Mouse (Mus musculus) adrenal gland, postnatal 10 days (tissue): ENCODE results near the gene Dner. TPM values are rescaled to one million over a fixed set of nuclear protein-coding genes. Genes with fewer than 3 reads are reported as not detected.

ENCODE experiments used
- DNase-seq: peaks from one replicate; pipeline ENCODE4 v3.0.0; 2021; ENCODE audit warnings: mixed read lengths
- total RNA-seq, 2 experiments: library from RNA; stranded (reverse); gene quantifications; 2 replicates each; pipeline ENCODE4 v1.2.3; 2021

Dner gene
- total RNA-seq, 2 experiments from 2014 or later = 2.7 to 5.7 TPM

GRCm38 (mm10) chr1:84525514-84525913, 170.5 kb downstream of the Dner start:
- DNase-seq = no peak

- no peak for DNase-seq
Measured at GRCm38 (mm10) chr1:84524413-84524812, 171.6 kb downstream of the Dner start.

- no peak for DNase-seq
Measured at GRCm38 (mm10) chr1:84522963-84523280, 173.1 kb downstream of the Dner start.

GRCm38 (mm10) chr1:84522256-84522962, 173.6 kb downstream of the Dner start:
- DNase-seq = no peak

GRCm38 (mm10) chr1:84518347-84518746, 177.7 kb downstream of the Dner start:
- DNase-seq = no peak

- peak; percentile 18 for DNase-seq
Measured at GRCm38 (mm10) chr1:84513201-84513600, 182.8 kb downstream of the Dner start.

GRCm38 (mm10) chr1:84508510-84508909, 187.5 kb downstream of the Dner start:
- DNase-seq = no peak

GRCm38 (mm10) chr1:84507568-84507967, 188.5 kb downstream of the Dner start:
- no peak for DNase-seq

GRCm38 (mm10) chr1:84506984-84507546, 189.0 kb downstream of the Dner start:
- DNase-seq = peak; percentile 43

GRCm38 (mm10) chr1:84500673-84501072, 195.3 kb downstream of the Dner start:
- DNase-seq = no peak

GRCm38 (mm10) chr1:84491732-84492131, 204.3 kb downstream of the Dner start:
- no peak for DNase-seq

- DNase-seq = no peak
Measured at GRCm38 (mm10) chr1:84488546-84488945, 207.5 kb downstream of the Dner start.

GRCm38 (mm10) chr1:84485066-84485465, 211.0 kb downstream of the Dner start:
- DNase-seq = no peak

GRCm38 (mm10) chr1:84484577-84484976, 211.4 kb downstream of the Dner start:
- DNase-seq = no peak

GRCm38 (mm10) chr1:84479976-84480375, 216.0 kb downstream of the Dner start:
- DNase-seq = no peak

GRCm38 (mm10) chr1:84474274-84474673, 221.7 kb downstream of the Dner start:
- DNase-seq = no peak

- no peak for DNase-seq
Measured at GRCm38 (mm10) chr1:84472260-84472659, 223.8 kb downstream of the Dner start.

GRCm38 (mm10) chr1:84470342-84470741, 225.7 kb downstream of the Dner start:
- DNase-seq = peak; percentile 12

- DNase-seq = no peak
Measured at GRCm38 (mm10) chr1:84467664-84468063, 228.4 kb downstream of the Dner start.

- DNase-seq = no peak
Measured at GRCm38 (mm10) chr1:84464761-84465160, 231.3 kb downstream of the Dner start.

GRCm38 (mm10) chr1:84463976-84464662, 231.9 kb downstream of the Dner start:
- DNase-seq = no peak

GRCm38 (mm10) chr1:84449566-84450278, 246.3 kb downstream of the Dner start:
- peak; percentile 55 for DNase-seq

GRCm38 (mm10) chr1:84443640-84444039, 252.4 kb downstream of the Dner start:
- no peak for DNase-seq
